Mouse (Mus musculus) lung, adult 2 months (tissue): ENCODE data around the gene Cpm.

Source experiments
- CTCF ChIP-seq: fragments of 200-500 bp; IDR thresholded peaks from 2 replicates; pipeline ENCODE4 v1.5.1; 2011; ENCODE audit warnings: mild to moderate bottlenecking, low read length, control low read depth; ENCODE audit not compliant: insufficient read depth
- POLR2A ChIP-seq: fragments of 200-500 bp; IDR thresholded peaks from 2 replicates; pipeline ENCODE4 v1.6.1; 2011; ENCODE audit warnings: low read depth, mild to moderate bottlenecking, control low read depth, low read length, borderline replicate concordance; ENCODE audit errors: extremely low read depth

DNA sequence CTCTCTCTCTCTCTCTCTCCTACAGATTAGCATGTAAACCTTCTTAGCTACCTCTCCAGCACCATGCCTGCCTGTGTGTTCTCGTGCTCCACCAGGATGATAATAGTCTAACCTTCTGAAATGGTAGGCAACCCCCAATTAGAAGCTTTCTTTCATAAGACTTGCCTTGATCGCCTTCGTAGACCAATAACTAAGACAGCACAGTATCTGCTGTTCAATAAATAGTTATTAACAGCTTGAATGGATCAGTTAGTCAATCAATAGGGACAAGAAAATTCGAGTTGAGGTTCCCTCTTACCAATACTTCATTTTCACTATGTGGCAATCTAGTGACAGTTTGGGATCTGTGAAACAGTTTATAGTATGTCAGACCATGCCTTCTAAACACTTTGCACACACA lies 13.6 kb upstream of the Cpm start:
- no peak for TF ChIP-seq CTCF
- TF ChIP-seq POLR2A: no peak
